Mouse (Mus musculus): ENCODE measurements around the gene 4933434E20Rik. TPM values are rescaled to one million over a fixed set of nuclear protein-coding genes. Genes with fewer than 3 reads are reported as not detected.

4933434E20Rik gene
- total RNA-seq, 2 experiments from 2014 or later = 81.6 to 85.9 TPM

Small RNA genes within 50 kb of the gene (microRNA-seq; reads per million reads assigned to microRNA genes)
- gene Mir190b (20.2 reads per million, percentile 34 among the genes with 10 or more reads in this experiment), gene Mir7669 (not detected)

Other genes with a start within 250 kb of the 4933434E20Rik start
- 1 to 10 TPM; 7.8 to 8.5 TPM for gene She, start 220.3 kb upstream of the 4933434E20Rik start, total RNA-seq (2021)
- gene Il6ra, start 138.4 kb upstream of the 4933434E20Rik start, total RNA-seq (2021) = 10 to 100 TPM in 1 of 2 experiments, 1 to 10 TPM in 1; 7.4 to 12.9 TPM
- 10 to 100 TPM; 31.3 to 49.4 TPM for gene Atp8b2, start 88.1 kb upstream of the 4933434E20Rik start, total RNA-seq (2021)
- 100 to 1,000 TPM; 159 to 161 TPM for gene Hax1, start 52.9 kb upstream of the 4933434E20Rik start, total RNA-seq (2021)
- gene Ubap2l, start 992 bp downstream of the 4933434E20Rik start, total RNA-seq (2021) = 100 to 1,000 TPM; 146 to 159 TPM
- 100 to 1,000 TPM; 183 to 215 TPM for gene Tpm3, start 21.0 kb downstream of the 4933434E20Rik start, total RNA-seq (2021)
- under 1 TPM; 0.66 TPM for gene Nup210l, start 52.5 kb downstream of the 4933434E20Rik start, total RNA-seq (2021)
- 1,000 to 10,000 TPM; 1,883 to 1,933 TPM for gene Rps27, start 162.0 kb downstream of the 4933434E20Rik start, total RNA-seq (2021)
- 10 to 100 TPM; 24.6 to 39.0 TPM for gene Rab13, start 162.1 kb downstream of the 4933434E20Rik start, total RNA-seq (2021)
- gene Jtb, start 180.0 kb downstream of the 4933434E20Rik start, total RNA-seq (2021) = 10 to 100 TPM; 63.2 to 70.8 TPM
- gene Creb3l4, start 191.9 kb downstream of the 4933434E20Rik start, total RNA-seq (2021) = under 1 TPM; 0.20 to 0.66 TPM
- gene Slc39a1, start 196.5 kb downstream of the 4933434E20Rik start, total RNA-seq (2021) = 100 to 1,000 TPM; 127 to 142 TPM
- gene Crtc2, start 202.5 kb downstream of the 4933434E20Rik start, total RNA-seq (2021) = 10 to 100 TPM; 37.4 to 43.2 TPM
- 1 to 10 TPM; 6.2 to 7.3 TPM for gene Dennd4b, start 213.5 kb downstream of the 4933434E20Rik start, total RNA-seq (2021)
- 10 to 100 TPM; 62.2 to 66.2 TPM for gene Gatad2b, start 241.5 kb downstream of the 4933434E20Rik start, total RNA-seq (2021)

Measured in adrenal gland, postnatal 36 days (tissue).